Mouse (Mus musculus) liver, embryonic 15.5 days (tissue): ENCODE data around the gene Eif4g3. TPM values are rescaled to one million over a fixed set of nuclear protein-coding genes. Genes with fewer than 3 reads are reported as not detected.

Experiments
- ATAC-seq: fragments of 200-750 bp; cut with Nextera tagmentation; 2 replicates; pipeline ENCODE4 v1.8.0; 2017; ENCODE audit warnings: moderate number of reproducible peaks, mild to moderate bottlenecking, moderate library complexity; ENCODE audit not compliant: insufficient read depth
- H3K27ac ChIP-seq: fragments of 300-500 bp; sonication (generic); replicated peaks from 2 replicates; pipeline ENCODE4 v1.5.1; 2015; ENCODE audit warnings: mild to moderate bottlenecking, inconsistent platforms
- H3K27me3 ChIP-seq: fragments of 300-500 bp; sonication (generic); 2 replicates; pipeline ENCODE4 v1.6.1; 2015; ENCODE audit warnings: mild to moderate bottlenecking, inconsistent platforms
- H3K36me3 ChIP-seq: fragments of 300-500 bp; sonication (generic); replicated peaks from 2 replicates; pipeline ENCODE4 v1.6.1; 2015; ENCODE audit warnings: moderate library complexity, mild to moderate bottlenecking, inconsistent platforms
- H3K4me1 ChIP-seq: fragments of 300-500 bp; sonication (generic); replicated peaks from 2 replicates; pipeline ENCODE4 v1.6.1; 2015; ENCODE audit warnings: inconsistent platforms
- H3K4me2 ChIP-seq: fragments of 300-500 bp; sonication (generic); 2 replicates; pipeline ENCODE4 v1.6.1; 2015; ENCODE audit warnings: moderate library complexity, mild to moderate bottlenecking, inconsistent platforms
- H3K4me3 ChIP-seq: fragments of 300-500 bp; sonication (generic); replicated peaks from 2 replicates; pipeline ENCODE4 v1.5.1; 2015; ENCODE audit warnings: mild to moderate bottlenecking, inconsistent platforms
- H3K9ac ChIP-seq: fragments of 300-500 bp; sonication (generic); 2 replicates; pipeline ENCODE4 v1.6.1; 2015; ENCODE audit warnings: moderate library complexity, mild to moderate bottlenecking, inconsistent platforms
- H3K9me3 ChIP-seq: fragments of 300-500 bp; sonication (generic); replicated peaks from 2 replicates; pipeline ENCODE4 v1.6.1; 2016; ENCODE audit warnings: inconsistent platforms
- WGBS: fragments of 180-500 bp; shearing (Covaris S2); methylation state at CpG from one replicate; pipeline ENCODE4 v1.1.7; 2015; ENCODE audit warnings: mixed read lengths; ENCODE audit not compliant: insufficient replicate concordance; 5-methylcytosine and 5-hydroxymethylcytosine counted together
- polyA plus RNA-seq: library from polyadenylated mRNA; unstranded; fragments of >200 nt; fragmentation: Nextera tagmentation; extraction: Ambion mirVana; gene quantifications from 2 replicates; pipeline ENCODE4 v1.2.1, GENCODE M21; 2015

Gene Eif4g3
- polyA plus RNA-seq, 1 experiment from 2014 or later, result 6.3 TPM

- Histone ChIP-seq H3K4me3 (no peak overlapping the region), H3K27ac (no peak overlapping the region), H3K4me2 (no peak overlapping the region), H3K36me3 (peaks cover 30% of the 10 kb centered on the region), H3K9ac (no peak overlapping the region), H3K27me3 (no peaks in the 10 kb centered on the region), H3K9me3 (no peaks in the 10 kb centered on the region), H3K4me1 (no peaks in the 10 kb centered on the region)
- WGBS, result 71% methylated on average over 9 of the region's 9 CpGs
- no peak for ATAC-seq
Observed at GRCm38 (mm10) chr4:138006951-138007613, 14.3 kb downstream of the Eif4g3 start.

GRCm38 (mm10) chr4:138008646-138009045 lies 15.8 kb downstream of the Eif4g3 start:
- ATAC-seq, result no peak
- H3K4me1 ChIP-seq, result no peaks in the 10 kb centered on the region; the same call in 1 of the 2 replicates
- no peak overlapping the region for H3K4me3 ChIP-seq
- H3K27ac ChIP-seq, result no peak overlapping the region
- 82% methylated on average over 6 of the region's 6 CpGs for WGBS
- H3K36me3 ChIP-seq, result peaks cover 33% of the 10 kb centered on the region
- no peak overlapping the region for H3K4me2 ChIP-seq
- H3K27me3 ChIP-seq, result no peaks in the 10 kb centered on the region
- H3K9ac ChIP-seq, result no peak overlapping the region
- H3K9me3 ChIP-seq, result no peaks in the 10 kb centered on the region

- Histone ChIP-seq H3K27me3 (no peaks in the 10 kb centered on the region), H3K9me3 (no peaks in the 10 kb centered on the region), H3K36me3 (peaks cover 42% of the 10 kb centered on the region), H3K27ac (no peak overlapping the region), H3K9ac (no peak overlapping the region), H3K4me2 (no peak overlapping the region), H3K4me1 (no peaks in the 10 kb centered on the region; the same call in 1 of the 2 replicates), H3K4me3 (no peak overlapping the region)
- no peak for ATAC-seq
- WGBS, result 84% methylated on average over 4 of the region's 4 CpGs
Observed at GRCm38 (mm10) chr4:138009786-138010502, 17.1 kb downstream of the Eif4g3 start.

GRCm38 (mm10) chr4:138013723-138014479 lies 21.1 kb downstream of the Eif4g3 start:
- Histone ChIP-seq H3K4me3 (no peak overlapping the region), H3K4me1 (peaks cover 16% of the 10 kb centered on the region), H3K9me3 (no peaks in the 10 kb centered on the region), H3K27ac (no peak overlapping the region), H3K9ac (no peak overlapping the region), H3K36me3 (peaks cover 36% of the 10 kb centered on the region), H3K4me2 (no peak overlapping the region), H3K27me3 (no peaks in the 10 kb centered on the region)
- 82% methylated on average over 15 of the region's 15 CpGs for whole genome bisulfite sequencing
- ATAC-seq, result no peak

- no peak overlapping the region for H3K27ac ChIP-seq
- no peak overlapping the region for H3K4me3 ChIP-seq
- no peak overlapping the region for H3K9ac ChIP-seq
- H3K4me2 ChIP-seq, result no peak overlapping the region
- H3K27me3 ChIP-seq, result no peaks in the 10 kb centered on the region
- peaks cover 40% of the 10 kb centered on the region for H3K36me3 ChIP-seq
- 17% methylated on average over 4 of the region's 4 CpGs for WGBS
- no peaks in the 10 kb centered on the region for H3K9me3 ChIP-seq
- peak; percentile 42; the same call in 1 of the 2 replicates for ATAC-seq
- H3K4me1 ChIP-seq, result peaks cover 23% of the 10 kb centered on the region
Observed at GRCm38 (mm10) chr4:138015966-138016365, 23.1 kb downstream of the Eif4g3 start.

- WGBS, result 78% methylated on average over 11 of the region's 11 CpGs
- peaks cover 39% of the 10 kb centered on the region for H3K36me3 ChIP-seq
- ATAC-seq, result no peak
- H3K4me2 ChIP-seq, result no peak overlapping the region
- no peak overlapping the region for H3K9ac ChIP-seq
- no peak overlapping the region for H3K27ac ChIP-seq
- H3K4me3 ChIP-seq, result no peak overlapping the region
- no peaks in the 10 kb centered on the region for H3K27me3 ChIP-seq
- H3K4me1 ChIP-seq, result peaks cover 23% of the 10 kb centered on the region
- H3K9me3 ChIP-seq, result no peaks in the 10 kb centered on the region
Observed at GRCm38 (mm10) chr4:138017085-138017637, 24.3 kb downstream of the Eif4g3 start.

- peaks cover 27% of the 10 kb centered on the region for H3K4me1 ChIP-seq
- WGBS, result 73% methylated on average over 6 of the region's 6 CpGs
- no peaks in the 10 kb centered on the region for H3K9me3 ChIP-seq
- H3K27me3 ChIP-seq, result no peaks in the 10 kb centered on the region
- H3K36me3 ChIP-seq, result peaks cover 31% of the 10 kb centered on the region
- H3K27ac ChIP-seq, result no peak overlapping the region
- no peak overlapping the region for H3K4me3 ChIP-seq
- no peak for ATAC-seq
- H3K4me2 ChIP-seq, result no peak overlapping the region
- H3K9ac ChIP-seq, result no peak overlapping the region
Observed at GRCm38 (mm10) chr4:138018011-138018410, 25.2 kb downstream of the Eif4g3 start.

GRCm38 (mm10) chr4:138020231-138020630 lies 27.4 kb downstream of the Eif4g3 start:
- Histone ChIP-seq H3K27me3 (no peaks in the 10 kb centered on the region), H3K4me3 (no peak overlapping the region), H3K4me2 (no peak overlapping the region), H3K27ac (no peak overlapping the region), H3K36me3 (peaks cover 25% of the 10 kb centered on the region), H3K9me3 (no peaks in the 10 kb centered on the region), H3K9ac (no peak overlapping the region), H3K4me1 (peaks cover 44% of the 10 kb centered on the region)
- WGBS, result 83% methylated on average over 6 of the region's 6 CpGs
- no peak for ATAC-seq

- H3K27me3 ChIP-seq, result no peaks in the 10 kb centered on the region
- H3K9ac ChIP-seq, result no peak overlapping the region
- no peak for ATAC-seq
- no peaks in the 10 kb centered on the region for H3K9me3 ChIP-seq
- peaks cover 26% of the 10 kb centered on the region for H3K36me3 ChIP-seq
- H3K27ac ChIP-seq, result no peak overlapping the region
- H3K4me3 ChIP-seq, result no peak overlapping the region
- no peak overlapping the region for H3K4me2 ChIP-seq
- 84% methylated on average over 6 of the region's 6 CpGs for WGBS
- H3K4me1 ChIP-seq, result peaks cover 31% of the 10 kb centered on the region
Observed at GRCm38 (mm10) chr4:138021651-138022050, 28.8 kb downstream of the Eif4g3 start.

GRCm38 (mm10) chr4:138022761-138023160 lies 29.9 kb downstream of the Eif4g3 start:
- H3K4me2 ChIP-seq, result no peak overlapping the region
- H3K4me3 ChIP-seq, result no peak overlapping the region
- no peak overlapping the region for H3K9ac ChIP-seq
- peaks cover 31% of the 10 kb centered on the region for H3K4me1 ChIP-seq
- H3K36me3 ChIP-seq, result peaks cover 29% of the 10 kb centered on the region
- no peaks in the 10 kb centered on the region for H3K9me3 ChIP-seq
- no peak for ATAC-seq
- no peaks in the 10 kb centered on the region for H3K27me3 ChIP-seq
- WGBS, result 67% methylated on average over 2 of the region's 2 CpGs
- no peak overlapping the region for H3K27ac ChIP-seq
